Mouse (Mus musculus) MEL (cell line): ENCODE measurements around the gene Gcnt4.

ENCODE experiments used
- BHLHE40 ChIP-seq: IDR thresholded peaks from 2 replicates; pipeline ENCODE4 v1.6.1; 2012; ENCODE audit warnings: low read depth, mild to moderate bottlenecking, inconsistent platforms, low read length, improper control_type of control experiment, borderline replicate concordance
- CTCF ChIP-seq, 3 experiments: IDR thresholded peaks in 2 of 3; conservative IDR thresholded peaks in 1 of 3; 2 replicates each; pipeline ENCODE4 v1.5.1; 2011 to 2012; ENCODE audit warnings: low read length in 3 of 3, low read depth in 2 of 3, mild to moderate bottlenecking in 2 of 3, improper control_type of control experiment in 1 of 3, inconsistent platforms in 1 of 3, mixed read lengths in 1 of 3, moderate library complexity in 1 of 3; ENCODE audit not compliant: control insufficient read depth in 1 of 3, insufficient read depth in 1 of 3, poor library complexity in 1 of 3, severe bottlenecking in 1 of 3
- HCFC1 ChIP-seq: IDR thresholded peaks from 2 replicates; pipeline ENCODE4 v1.6.1; 2012; ENCODE audit warnings: low read depth, mild to moderate bottlenecking, inconsistent platforms, low read length, improper control_type of control experiment, moderate library complexity
- JUND ChIP-seq: IDR thresholded peaks from 2 replicates; pipeline ENCODE4 v1.6.1; 2011; ENCODE audit warnings: low read depth, mild to moderate bottlenecking, improper control_type of control experiment, low read length
- MXI1 ChIP-seq: IDR thresholded peaks from 2 replicates; pipeline ENCODE4 v1.6.1; 2011; ENCODE audit warnings: mild to moderate bottlenecking, low read depth, low read length, improper control_type of control experiment
- NRF1 ChIP-seq: IDR thresholded peaks from 2 replicates; pipeline ENCODE4 v1.6.1; 2014; ENCODE audit warnings: low read depth, mild to moderate bottlenecking, inconsistent platforms, low read length, improper control_type of control experiment, moderate library complexity; ENCODE audit not compliant: poor library complexity, insufficient read depth, severe bottlenecking
- POLR2A ChIP-seq, 2 experiments: IDR thresholded peaks; 2 replicates each; pipeline ENCODE4 v1.6.1; 2011 to 2012; ENCODE audit warnings: low read length in 2 of 2, mild to moderate bottlenecking in 2 of 2, control low read depth in 1 of 2, improper control_type of control experiment in 1 of 2, low read depth in 1 of 2, moderate library complexity in 1 of 2; ENCODE audit not compliant: control insufficient read depth in 1 of 2, insufficient read depth in 1 of 2, poor library complexity in 1 of 2
- POLR2AphosphoS5 ChIP-seq: IDR thresholded peaks from 2 replicates; pipeline ENCODE4 v1.6.1; 2012; ENCODE audit warnings: low read depth, borderline replicate concordance, mild to moderate bottlenecking, inconsistent platforms, low read length, moderate library complexity, mixed read lengths
- TAL1 ChIP-seq: IDR thresholded peaks from 2 replicates; pipeline ENCODE4 v1.6.1; 2012; ENCODE audit warnings: mild to moderate bottlenecking, inconsistent platforms, low read length, moderate library complexity, mixed read lengths
- UBTF ChIP-seq: IDR thresholded peaks from 2 replicates; pipeline ENCODE4 v1.6.1; 2012; ENCODE audit warnings: low read depth, mild to moderate bottlenecking, inconsistent platforms, low read length, improper control_type of control experiment, moderate library complexity, borderline replicate concordance; ENCODE audit not compliant: insufficient read depth
- ZKSCAN1 ChIP-seq: IDR thresholded peaks from 2 replicates; pipeline ENCODE4 v1.6.1; 2012; ENCODE audit warnings: low read depth, mild to moderate bottlenecking, inconsistent platforms, low read length, improper control_type of control experiment, moderate library complexity

DNA sequence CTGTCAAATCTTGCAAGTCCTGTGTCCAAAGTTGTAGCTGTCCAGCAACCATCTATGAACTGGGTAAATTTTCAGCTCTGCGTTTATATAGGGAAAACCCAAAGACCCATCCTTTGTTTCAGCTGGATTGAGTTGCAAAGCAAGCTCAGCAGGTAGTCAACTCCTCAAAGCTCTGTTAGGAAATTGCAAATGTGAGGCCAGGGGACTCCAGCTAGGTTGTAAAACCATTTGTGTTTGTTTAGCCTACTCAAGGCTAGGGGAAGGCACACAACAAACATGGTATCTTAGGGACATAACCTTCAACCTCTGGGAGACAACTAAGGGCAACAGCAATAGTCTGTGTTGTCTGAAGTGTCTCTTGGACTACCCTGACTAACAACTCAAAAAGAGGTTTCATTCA, 40.0 kb upstream of the Gcnt4 start:
- no peak for TF ChIP-seq CTCF (IDR thresholded peaks at IDR 0.05 in 2 of 3, conservative IDR thresholded peaks at IDR 0.05 in 1 of 3; ENCODE audit: control insufficient read depth in 1 of 3, insufficient read depth in 1 of 3, low read depth in 2 of 3, low read length in 3 of 3, poor library complexity in 1 of 3, severe bottlenecking in 1 of 3)
- TF ChIP-seq POLR2A (IDR thresholded peaks at IDR 0.05; ENCODE audit: control insufficient read depth in 1 of 2, insufficient read depth in 1 of 2, low read depth in 1 of 2, low read length in 2 of 2, poor library complexity in 1 of 2) = no peak
- no peak for TF ChIP-seq BHLHE40
- TF ChIP-seq NRF1 = no peak
- no peak for TF ChIP-seq TAL1
- no peak for TF ChIP-seq MXI1
- TF ChIP-seq UBTF = no peak
- TF ChIP-seq POLR2AphosphoS5 = no peak
- no peak for TF ChIP-seq HCFC1
- no peak for TF ChIP-seq JUND
- no peak for TF ChIP-seq ZKSCAN1
